Mouse (Mus musculus) testis, adult 2 months (tissue): Measurements from ENCODE around the gene D8Ertd738e.

Experiments used
- CTCF ChIP-seq: fragments of 200-500 bp; IDR thresholded peaks from 2 replicates; pipeline ENCODE4 v1.5.1; 2012; ENCODE audit warnings: low read depth, mild to moderate bottlenecking, inconsistent platforms, low read length, moderate library complexity; ENCODE audit not compliant: control insufficient read depth, insufficient read depth, insufficient replicate concordance
- POLR2A ChIP-seq: fragments of 200-500 bp; IDR thresholded peaks from 2 replicates; pipeline ENCODE4 v1.6.1; 2012; ENCODE audit warnings: low read depth, mild to moderate bottlenecking, inconsistent platforms, low read length, moderate library complexity; ENCODE audit not compliant: control insufficient read depth

DNA sequence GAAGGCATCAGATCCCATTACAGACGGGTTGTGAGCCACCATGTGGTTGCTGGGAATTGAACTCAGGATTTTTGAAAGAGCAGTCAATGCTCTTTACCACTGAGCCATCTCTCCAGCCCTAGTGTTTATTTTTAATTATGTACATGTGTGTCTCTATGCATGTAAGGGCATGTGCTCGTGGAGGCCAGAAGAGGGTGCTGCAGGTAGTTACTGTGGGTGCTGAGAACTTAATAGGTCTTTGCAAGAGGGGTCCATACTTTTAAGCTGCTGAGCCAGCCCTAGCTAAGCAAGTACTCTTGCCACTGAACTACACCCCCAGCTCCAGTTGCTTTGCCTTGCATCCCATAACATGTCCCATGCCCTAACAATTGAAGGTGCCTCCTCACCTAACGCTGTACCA, 6.3 kb upstream of the D8Ertd738e start:
- TF ChIP-seq CTCF: no peak
- TF ChIP-seq POLR2A: no peak
